Mouse (Mus musculus) gastrocnemius, adult 2 months (tissue): ENCODE measurements around the gene H1foo. TPM values are rescaled to one million over a fixed set of nuclear protein-coding genes. Genes with fewer than 3 reads are reported as not detected.

ENCODE experiments used
- DNase-seq: peaks from one replicate; pipeline ENCODE4 v3.0.0; 2022
- H3K27ac ChIP-seq: fragments of 200-600 bp; 2 replicates; pipeline ENCODE4 v1.8.1; 2022; ENCODE audit warnings: mild to moderate bottlenecking
- H3K4me3 ChIP-seq: fragments of 200-600 bp; 2 replicates; pipeline ENCODE4 v1.8.1; 2022; ENCODE audit warnings: mild to moderate bottlenecking, moderate library complexity
- CTCF ChIP-seq: fragments of 200-600 bp; IDR thresholded peaks from 2 replicates; pipeline ENCODE4 v1.8.1; 2022; ENCODE audit warnings: antibody characterized with exemption, mild to moderate bottlenecking, moderate library complexity
- intact Hi-C: fragments of 180-260 bp; cut with DNase I; formaldehyde crosslinking; loops from one replicate; pipeline ENCODE4 v1.15.1; 2025
- total RNA-seq, 2 experiments: library from RNA; stranded (reverse); gene quantifications; 2 replicates each; pipeline ENCODE4 v1.2.3; 2021

Gene H1foo
- total RNA-seq, 2 experiments from 2014 or later, result not detected

GRCm38 (mm10) chr6:115911763-115912162 lies 33.0 kb upstream of the H1foo start:
- Histone ChIP-seq H3K4me3 (no peak overlapping the region), H3K27ac (peak overlapping the region; percentile 76)
- TF ChIP-seq CTCF, result no peak
- DNase-seq, result no peak
- intact Hi-C loops, result no loop called here

- no peak overlapping the region for H3K4me3 ChIP-seq
- no peak for DNase-seq
- intact Hi-C loops, result no loop called here
- H3K27ac ChIP-seq, result peak overlapping the region; percentile 81; the same call in 1 of the 2 replicates
- TF ChIP-seq CTCF, result no peak
Observed at GRCm38 (mm10) chr6:115913482-115913881, 31.3 kb upstream of the H1foo start.

GRCm38 (mm10) chr6:115914511-115915202 lies 30.1 kb upstream of the H1foo start:
- TF ChIP-seq CTCF, result no peak
- peak overlapping the region; percentile 81 for H3K27ac ChIP-seq
- intact Hi-C loops, result loop anchor here (2.0 kb wide), 1 partner anchor 42 kb away; no protein-coding TSS in a partner anchor
- H3K4me3 ChIP-seq, result no peak overlapping the region
- peak; percentile 54 for DNase-seq

GRCm38 (mm10) chr6:115915601-115916445 lies 28.9 kb upstream of the H1foo start:
- peak overlapping the region; percentile 81 for H3K27ac ChIP-seq
- H3K4me3 ChIP-seq, result peak overlapping the region; percentile 23; the same call in 1 of the 2 replicates
- peak; percentile 72 for DNase-seq
- intact Hi-C loops, result loop anchor here (2.0 kb wide), 1 partner anchor 41 kb away; no protein-coding TSS in a partner anchor
- no peak for TF ChIP-seq CTCF

GRCm38 (mm10) chr6:115916611-115917010 lies 28.1 kb upstream of the H1foo start:
- DNase-seq, result no peak
- peak overlapping the region; percentile 81 for H3K27ac ChIP-seq
- no peak for TF ChIP-seq CTCF
- H3K4me3 ChIP-seq, result no peak overlapping the region
- intact Hi-C loops, result no loop called here

GRCm38 (mm10) chr6:115918615-115919014 lies 26.1 kb upstream of the H1foo start:
- Histone ChIP-seq H3K27ac (no peak overlapping the region), H3K4me3 (no peak overlapping the region)
- no peak for TF ChIP-seq CTCF
- no peak for DNase-seq
- intact Hi-C loops, result no loop called here

GRCm38 (mm10) chr6:115919876-115920275 lies 24.9 kb upstream of the H1foo start:
- TF ChIP-seq CTCF, result no peak

GRCm38 (mm10) chr6:115924829-115925228 lies 19.9 kb upstream of the H1foo start:
- no peak for TF ChIP-seq CTCF
- H3K27ac ChIP-seq, result no peak overlapping the region
- no peak for DNase-seq
- intact Hi-C loops, result no loop called here
- no peak overlapping the region for H3K4me3 ChIP-seq

More at GRCm38 (mm10) chr6:115919876-115920275, 24.9 kb upstream of the H1foo start:
- DNase-seq, result no peak
- peak overlapping the region; percentile 24 for H3K27ac ChIP-seq
- no peak overlapping the region for H3K4me3 ChIP-seq
- intact Hi-C loops, result no loop called here

GRCm38 (mm10) chr6:115926416-115926815 lies 18.3 kb upstream of the H1foo start:
- Histone ChIP-seq H3K4me3 (no peak overlapping the region), H3K27ac (no peak overlapping the region)
- intact Hi-C loops, result no loop called here
- no peak for DNase-seq
- TF ChIP-seq CTCF, result no peak

- intact Hi-C loops, result no loop called here
- no peak for TF ChIP-seq CTCF
- Histone ChIP-seq H3K27ac (no peak overlapping the region), H3K4me3 (no peak overlapping the region)
- DNase-seq, result no peak
Observed at GRCm38 (mm10) chr6:115927292-115928242, 17.2 kb upstream of the H1foo start.

GRCm38 (mm10) chr6:115930018-115930417 lies 14.7 kb upstream of the H1foo start:
- no peak overlapping the region for H3K27ac ChIP-seq
- no peak overlapping the region for H3K4me3 ChIP-seq
- intact Hi-C loops, result no loop called here
- TF ChIP-seq CTCF, result no peak
- DNase-seq, result no peak

- Histone ChIP-seq H3K4me3 (no peak within 1 kb of the TSS), H3K27ac (no peak within 1 kb of the TSS)
- intact Hi-C loops, result no loop called here
- no peak for TF ChIP-seq CTCF
- DNase-seq, result no peak
Observed at GRCm38 (mm10) chr6:115931639-115932038, 13.1 kb upstream of the H1foo start, which contains the start of gene Rho. Gene Rho, plus strand, starts transcription at chr6:115931748.
